Mouse (Mus musculus): Measurements from ENCODE around the gene Ncoa6.

- TF ChIP-seq ZNF384 (IDR thresholded peaks at IDR 0.05; ENCODE audit: low read depth, low read length) (no peak), ZC3H11A (IDR thresholded peaks at IDR 0.05; ENCODE audit: borderline replicate concordance, low read depth, low read length) (no peak)
Measured at GRCm38 (mm10) chr2:155513543-155513942, 39.8 kb upstream of the Ncoa6 start.
